Mouse (Mus musculus) heart, adult 11 months (tissue): Measurements from ENCODE around the gene Lypla2.

Experiments used
- DNase-seq: peaks from one replicate; pipeline ENCODE4 v3.0.0; 2022

The Lypla2 gene

DNA sequence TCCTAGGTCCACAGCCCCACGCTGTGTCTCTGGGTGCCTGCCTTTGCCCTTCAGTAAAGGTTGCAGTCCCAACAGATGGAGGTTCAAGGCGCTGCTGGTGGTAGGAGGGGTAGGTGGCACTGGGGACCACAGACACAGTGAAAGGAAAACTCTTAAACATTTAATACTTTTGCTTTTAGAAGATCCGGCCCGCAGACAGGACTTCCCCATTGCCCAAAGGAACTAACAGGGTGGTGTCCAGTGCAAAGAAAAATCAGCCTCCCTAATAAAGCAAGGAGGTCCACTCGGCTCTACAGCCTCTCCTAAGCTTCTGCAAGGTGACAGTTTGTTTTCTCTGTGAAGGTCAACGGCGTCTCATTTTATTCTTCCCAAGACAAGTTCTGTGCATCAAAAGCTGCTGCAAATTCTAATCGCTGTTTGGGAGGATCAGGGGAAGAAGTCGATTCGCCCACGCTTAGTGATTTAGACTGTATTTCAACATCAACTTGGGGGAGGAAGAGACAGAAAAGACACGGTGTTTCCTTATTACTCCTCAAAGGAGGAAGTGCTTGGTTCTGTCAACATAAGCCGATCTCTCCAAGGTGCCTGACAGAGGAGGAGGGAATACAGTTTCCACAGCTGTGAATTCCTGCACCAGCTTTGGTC is 53.7 kb downstream of the Lypla2 start:
- peak; percentile 93 for DNase-seq
